Mouse (Mus musculus) embryonic facial prominence, embryonic 10.5 days (tissue): Measurements from ENCODE around the gene Fgfr2. TPM values are rescaled to one million over a fixed set of nuclear protein-coding genes. Genes with fewer than 3 reads are reported as not detected.

ENCODE experiments used
- DNase-seq: peaks from one replicate; pipeline ENCODE4 v3.0.0-alpha.2; 2017; ENCODE audit warnings: low spot score
- H3K27ac ChIP-seq: fragments of 300-500 bp; sonication (generic); replicated peaks from 2 replicates; pipeline ENCODE4 v1.5.1; 2016; ENCODE audit warnings: mild to moderate bottlenecking
- H3K27me3 ChIP-seq: fragments of 300-500 bp; sonication (generic); replicated peaks from 2 replicates; pipeline ENCODE4 v1.6.1; 2016; ENCODE audit warnings: low read depth, mild to moderate bottlenecking; ENCODE audit not compliant: poor library complexity, severe bottlenecking
- H3K36me3 ChIP-seq: fragments of 300-500 bp; sonication (generic); replicated peaks from 2 replicates; pipeline ENCODE4 v1.6.1; 2016; ENCODE audit warnings: mild to moderate bottlenecking, moderate library complexity
- H3K4me1 ChIP-seq: fragments of 300-500 bp; sonication (generic); 2 replicates; pipeline ENCODE4 v1.6.1; 2016
- H3K4me3 ChIP-seq: fragments of 300-500 bp; sonication (generic); 2 replicates; pipeline ENCODE4 v1.5.1; 2016; ENCODE audit warnings: mild to moderate bottlenecking, moderate library complexity
- H3K9me3 ChIP-seq: fragments of 300-500 bp; sonication (generic); 2 replicates; pipeline ENCODE4 v1.6.1; 2016; ENCODE audit warnings: mild to moderate bottlenecking
- WGBS: fragments of 180-500 bp; shearing (Covaris S2); methylation state at CpG from one replicate; pipeline ENCODE4 v1.1.7; 2016; 5-methylcytosine and 5-hydroxymethylcytosine counted together
- polyA plus RNA-seq: library from polyadenylated mRNA; unstranded; fragments of >200 nt; fragmentation: Nextera tagmentation; extraction: Ambion mirVana; gene quantifications from 2 replicates; pipeline ENCODE4 v1.2.1, GENCODE M21; 2016

The Fgfr2 gene
- polyA plus RNA-seq, 1 experiment from 2014 or later, result 74.3 TPM

- WGBS, result 45% methylated on average over 5 of the region's 5 CpGs
Observed at GRCm38 (mm10) chr7:132735145-132735544, 388.0 kb downstream of the Fgfr2 start.

GRCm38 (mm10) chr7:132734222-132734621 is 388.9 kb downstream of the Fgfr2 start:
- peak overlapping the region; percentile 74; the same call in 1 of the 2 replicates for H3K27ac ChIP-seq
- peaks cover 75% of the 10 kb centered on the region for H3K4me1 ChIP-seq

More at GRCm38 (mm10) chr7:132735145-132735544, 388.0 kb downstream of the Fgfr2 start:
- Histone ChIP-seq H3K4me3 (no peak overlapping the region), H3K9me3 (no peaks in the 10 kb centered on the region), H3K27me3 (no peaks in the 10 kb centered on the region), H3K4me1 (peaks cover 66% of the 10 kb centered on the region), H3K27ac (peak overlapping the region; percentile 77), H3K36me3 (peaks cover 34% of the 10 kb centered on the region)
- DNase-seq, result peak; percentile 54

GRCm38 (mm10) chr7:132733521-132733920 is 389.6 kb downstream of the Fgfr2 start:
- Histone ChIP-seq H3K4me1 (peaks cover 77% of the 10 kb centered on the region), H3K27ac (peak overlapping the region; percentile 74)

More at GRCm38 (mm10) chr7:132734222-132734621, 388.9 kb downstream of the Fgfr2 start:
- Histone ChIP-seq H3K27me3 (no peaks in the 10 kb centered on the region), H3K9me3 (no peaks in the 10 kb centered on the region), H3K4me3 (no peak overlapping the region), H3K36me3 (peaks cover 37% of the 10 kb centered on the region)
- DNase-seq, result no peak
- WGBS, result 84% methylated on average over 9 of the region's 9 CpGs

GRCm38 (mm10) chr7:132732136-132732789 is 390.9 kb downstream of the Fgfr2 start:
- 56% methylated on average over 6 of the region's 6 CpGs for WGBS
- peak overlapping the region; percentile 71 for H3K27ac ChIP-seq
- H3K27me3 ChIP-seq, result no peaks in the 10 kb centered on the region
- H3K36me3 ChIP-seq, result peaks cover 32% of the 10 kb centered on the region
- H3K9me3 ChIP-seq, result no peaks in the 10 kb centered on the region
- H3K4me3 ChIP-seq, result no peak overlapping the region
- DNase-seq, result no peak
- H3K4me1 ChIP-seq, result peaks cover 77% of the 10 kb centered on the region

More at GRCm38 (mm10) chr7:132733521-132733920, 389.6 kb downstream of the Fgfr2 start:
- H3K4me3 ChIP-seq, result no peak overlapping the region
- H3K9me3 ChIP-seq, result no peaks in the 10 kb centered on the region
- WGBS, result 72% methylated on average over 6 of the region's 6 CpGs
- no peak for DNase-seq
- no peaks in the 10 kb centered on the region for H3K27me3 ChIP-seq
- peaks cover 44% of the 10 kb centered on the region for H3K36me3 ChIP-seq

- 0 out of 2 replicates have a peak overlapping the region, but pooled peaks have one; percentile 71 for H3K27ac ChIP-seq
- H3K36me3 ChIP-seq, result peaks cover 29% of the 10 kb centered on the region
- H3K9me3 ChIP-seq, result no peaks in the 10 kb centered on the region
- no peak overlapping the region for H3K4me3 ChIP-seq
- WGBS, result 59% methylated on average over 6 of the region's 6 CpGs
- H3K27me3 ChIP-seq, result no peaks in the 10 kb centered on the region
- H3K4me1 ChIP-seq, result peaks cover 75% of the 10 kb centered on the region
- peak; percentile 51 for DNase-seq
Observed at GRCm38 (mm10) chr7:132731558-132731957, 391.6 kb downstream of the Fgfr2 start.

GRCm38 (mm10) chr7:132730510-132730909 is 392.6 kb downstream of the Fgfr2 start:
- DNase-seq, result no peak
- peak overlapping the region; percentile 71 for H3K27ac ChIP-seq
- 82% methylated on average over 7 of the region's 7 CpGs for WGBS
- H3K9me3 ChIP-seq, result no peaks in the 10 kb centered on the region
- H3K4me1 ChIP-seq, result peaks cover 70% of the 10 kb centered on the region
- no peak overlapping the region for H3K4me3 ChIP-seq
- no peaks in the 10 kb centered on the region for H3K27me3 ChIP-seq
- H3K36me3 ChIP-seq, result peaks cover 29% of the 10 kb centered on the region

GRCm38 (mm10) chr7:132729093-132729831 is 393.9 kb downstream of the Fgfr2 start:
- Histone ChIP-seq H3K4me1 (peaks cover 61% of the 10 kb centered on the region), H3K27me3 (no peaks in the 10 kb centered on the region), H3K4me3 (no peak overlapping the region), H3K27ac (peak overlapping the region; percentile 71), H3K9me3 (no peaks in the 10 kb centered on the region), H3K36me3 (peaks cover 25% of the 10 kb centered on the region)
- peak; percentile 21 for DNase-seq
- 79% methylated on average over 4 of the region's 4 CpGs for WGBS

GRCm38 (mm10) chr7:132726106-132726861 is 396.9 kb downstream of the Fgfr2 start:
- DNase-seq, result no peak
- WGBS, result 85% methylated on average over 13 of the region's 13 CpGs
- no peak overlapping the region for H3K4me3 ChIP-seq
- H3K27ac ChIP-seq, result no peak overlapping the region
- no peaks in the 10 kb centered on the region for H3K27me3 ChIP-seq
- H3K36me3 ChIP-seq, result peaks cover 25% of the 10 kb centered on the region
- H3K4me1 ChIP-seq, result peaks cover 43% of the 10 kb centered on the region
- H3K9me3 ChIP-seq, result no peaks in the 10 kb centered on the region

- WGBS, result 88% methylated on average over 5 of the region's 5 CpGs
- H3K4me3 ChIP-seq, result no peak overlapping the region
- H3K4me1 ChIP-seq, result peaks cover 41% of the 10 kb centered on the region
- no peaks in the 10 kb centered on the region for H3K27me3 ChIP-seq
- no peak for DNase-seq
- peaks cover 26% of the 10 kb centered on the region for H3K36me3 ChIP-seq
- no peaks in the 10 kb centered on the region for H3K9me3 ChIP-seq
- H3K27ac ChIP-seq, result no peak overlapping the region
Observed at GRCm38 (mm10) chr7:132724501-132725062, 398.6 kb downstream of the Fgfr2 start.

- Histone ChIP-seq H3K27ac (no peak overlapping the region), H3K4me3 (no peak overlapping the region), H3K9me3 (no peaks in the 10 kb centered on the region), H3K27me3 (no peaks in the 10 kb centered on the region), H3K36me3 (peaks cover 19% of the 10 kb centered on the region; the same call in 1 of the 2 replicates), H3K4me1 (peaks cover 42% of the 10 kb centered on the region)
- 87% methylated on average over 11 of the region's 11 CpGs for WGBS
- no peak for DNase-seq
Observed at GRCm38 (mm10) chr7:132723906-132724305, 399.2 kb downstream of the Fgfr2 start.

- H3K4me1 ChIP-seq, result peaks cover 52% of the 10 kb centered on the region
- no peaks in the 10 kb centered on the region for H3K9me3 ChIP-seq
- H3K36me3 ChIP-seq, result peaks cover 16% of the 10 kb centered on the region; the same call in 1 of the 2 replicates
- H3K27me3 ChIP-seq, result no peaks in the 10 kb centered on the region
- no peak overlapping the region for H3K4me3 ChIP-seq
- DNase-seq, result no peak
- H3K27ac ChIP-seq, result no peak overlapping the region; the same call in 1 of the 2 replicates
- WGBS, result 89% methylated on average over 12 of the region's 12 CpGs
Observed at GRCm38 (mm10) chr7:132722401-132723370, 400.5 kb downstream of the Fgfr2 start.
